Mouse (Mus musculus): ENCODE results near the gene Racgap1. TPM values are rescaled to one million over a fixed set of nuclear protein-coding genes. Genes with fewer than 3 reads are reported as not detected.

Gene Racgap1
- polyA plus RNA-seq (2012; rRNA removed; ENCODE audit: low replicate concordance): 6.3 and 9.2 TPM in 2 replicates

DNA sequence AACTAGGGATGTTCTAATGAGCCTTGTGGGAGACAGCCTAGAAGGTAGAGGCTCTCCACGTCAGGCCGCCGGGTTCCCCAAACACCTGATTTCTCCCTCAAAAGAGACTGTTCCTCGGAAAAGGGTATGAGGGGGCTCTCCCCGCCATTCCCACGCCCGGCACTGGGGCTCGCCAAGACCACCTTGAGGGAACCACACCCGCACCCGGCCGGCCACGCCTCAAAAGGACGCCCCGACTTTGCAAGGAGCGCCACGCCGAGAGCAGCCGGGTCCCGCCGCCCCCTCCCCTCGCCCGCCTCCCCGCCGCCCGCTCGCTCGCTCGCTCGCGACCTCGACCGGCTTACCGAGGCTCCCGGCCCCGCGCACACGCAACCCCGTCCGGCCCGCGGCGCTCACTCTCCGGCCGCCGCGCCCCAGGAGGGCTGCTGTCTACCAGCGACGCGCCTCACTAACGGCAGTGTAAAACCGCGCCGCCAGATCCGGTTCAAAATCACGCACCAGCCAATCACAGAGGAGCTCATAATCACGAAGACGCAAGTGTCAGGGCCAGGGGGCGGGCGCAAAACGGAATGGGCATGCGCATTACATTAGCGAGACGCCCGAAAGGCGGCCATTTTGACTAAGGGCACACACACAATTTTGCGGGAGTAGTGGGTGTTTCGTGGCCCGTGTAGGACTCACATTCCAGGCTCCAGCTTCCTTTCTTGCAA lies at the start of gene Racgap1:
Gene Racgap1 (minus strand): TSS at position 494 of the 710 bp plus-strand sequence.

DNA sequence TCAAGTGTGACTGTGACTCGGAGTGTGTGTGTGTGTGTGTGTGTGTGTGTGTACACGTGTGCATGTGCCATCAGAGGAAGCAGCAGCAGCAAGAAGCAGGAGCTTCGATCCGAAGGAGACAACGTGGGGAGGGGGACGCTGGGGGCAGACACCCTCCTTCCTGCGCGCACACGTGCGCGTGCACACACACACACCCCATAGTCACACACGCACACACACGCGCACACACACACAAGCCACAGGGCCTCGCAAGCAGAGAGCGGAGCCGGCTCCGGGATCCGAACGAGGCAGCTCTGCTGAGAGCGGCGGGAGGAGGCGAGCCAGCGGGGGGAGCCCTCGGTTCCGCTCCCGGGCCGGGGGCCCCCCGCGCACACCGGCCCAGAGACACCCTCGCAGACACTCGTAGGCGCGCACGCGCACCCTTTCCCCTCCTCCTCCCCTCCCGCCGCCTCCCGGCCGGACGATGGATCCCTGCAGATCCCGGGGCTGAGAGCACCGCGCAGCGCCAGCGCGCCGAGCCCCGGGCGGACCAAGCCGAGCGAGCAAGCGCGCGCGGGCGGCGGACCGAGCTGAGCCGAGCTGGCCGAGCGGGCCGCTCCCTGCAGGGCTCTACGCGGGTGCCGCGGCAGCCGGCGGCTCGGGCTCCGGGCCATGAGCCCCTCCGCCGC lies 18.8 kb upstream of the Racgap1 start, which contains the start of gene Asic1:
Gene Asic1 (plus strand): TSS at position 215 of the 668 bp plus-strand sequence.

GRCm38 (mm10) chr15:99600986-99601822 lies 50.3 kb downstream of the Racgap1 start, which contains the start of gene Aqp6:
Gene Aqp6, plus strand, starts transcription at chr15:99601400.

DNA sequence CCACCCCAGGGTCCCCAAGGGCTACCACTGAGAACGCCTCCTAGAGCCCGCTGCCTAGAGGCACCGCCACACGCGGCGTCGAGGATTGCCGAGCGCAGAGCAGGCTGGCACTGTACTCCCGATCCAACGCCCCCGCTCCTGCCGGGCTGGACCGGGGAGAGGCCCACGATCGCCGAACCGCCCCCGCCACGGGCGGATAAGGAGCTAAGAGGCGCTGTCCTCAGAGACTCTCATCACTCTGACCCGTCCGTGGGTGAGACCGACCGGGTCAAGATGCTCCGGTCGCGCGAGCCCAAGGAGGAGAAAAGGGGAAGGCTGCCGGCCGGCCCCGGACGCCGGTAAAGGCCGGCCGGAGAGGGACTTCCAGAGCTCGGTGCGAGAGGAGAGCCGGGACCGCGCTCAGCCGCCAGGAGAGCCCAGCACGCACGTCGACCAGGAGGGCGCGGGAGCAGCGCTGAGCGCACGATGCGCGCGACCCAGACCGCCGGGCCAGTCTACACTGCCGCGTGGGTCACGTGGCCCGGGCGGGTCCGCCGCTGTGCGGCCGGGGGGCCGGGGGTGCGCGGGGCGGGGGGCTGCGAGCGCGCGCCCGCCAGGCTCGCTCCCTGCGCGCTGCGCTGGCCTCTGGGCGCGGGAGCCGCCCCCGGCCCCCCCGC lies 60.9 kb downstream of the Racgap1 start, which contains the start of gene Aqp5:
Gene Aqp5 (plus strand): TSS at position 354 of the 656 bp plus-strand sequence.

DNA sequence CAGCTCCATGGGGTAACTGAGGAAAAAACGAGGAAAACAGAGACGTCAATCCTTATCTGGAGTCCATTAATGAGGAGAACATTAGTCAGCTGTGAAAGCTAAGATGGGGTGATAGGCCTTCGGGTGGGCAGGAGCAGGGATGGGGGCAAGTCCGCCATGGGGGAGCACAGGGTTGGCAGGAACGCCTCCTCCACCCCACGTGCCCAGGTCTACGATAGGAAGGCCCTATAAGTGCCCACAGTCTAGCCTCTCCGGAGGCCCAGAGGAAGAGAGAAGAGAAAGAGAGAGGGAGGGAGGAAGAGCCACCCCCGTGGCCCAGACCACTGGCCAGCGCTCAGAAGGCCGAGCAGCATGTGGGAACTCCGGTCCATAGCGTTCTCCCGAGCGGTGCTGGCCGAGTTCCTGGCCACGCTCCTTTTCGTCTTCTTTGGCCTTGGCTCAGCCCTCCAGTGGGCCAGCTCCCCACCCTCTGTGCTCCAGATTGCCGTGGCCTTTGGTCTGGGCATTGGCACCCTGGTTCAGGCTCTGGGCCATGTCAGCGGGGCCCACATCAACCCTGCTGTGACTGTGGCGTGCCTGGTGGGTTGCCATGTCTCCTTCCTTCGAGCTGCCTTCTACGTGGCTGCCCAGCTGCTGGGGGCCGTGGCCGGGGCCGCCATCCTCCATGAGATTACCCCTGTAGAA lies 72.5 kb downstream of the Racgap1 start, which contains the start of gene Aqp2:
Gene Aqp2 (plus strand): TSS at position 254 of the 684 bp plus-strand sequence.

Other genes starting within 250 kb of the Racgap1 start
- gene Nckap5l, start 193.9 kb downstream of the Racgap1 start, polyA plus RNA-seq (2012; rRNA removed; ENCODE audit: low replicate concordance): 2.8 and 4.9 TPM in 2 replicates
- gene Bcdin3d, start 176.9 kb downstream of the Racgap1 start, polyA plus RNA-seq (2012; rRNA removed; ENCODE audit: low replicate concordance): 3.6 and 6.0 TPM in 2 replicates
- 0.84 and 1.6 TPM in 2 replicates for gene Faim2, start 123.5 kb downstream of the Racgap1 start, polyA plus RNA-seq (2012; rRNA removed; ENCODE audit: low replicate concordance)
- gene Aqp2, start 72.6 kb downstream of the Racgap1 start, polyA plus RNA-seq (2012; rRNA removed; ENCODE audit: low replicate concordance): 0.22 TPM in 1 of 2 replicates, not detected in the other
- gene Aqp5, start 60.9 kb downstream of the Racgap1 start, polyA plus RNA-seq (2012; rRNA removed; ENCODE audit: low replicate concordance): 0.12 and 106 TPM in 2 replicates
- not detected in 2 replicates for gene Aqp6, start 50.3 kb downstream of the Racgap1 start, polyA plus RNA-seq (2012; rRNA removed; ENCODE audit: low replicate concordance)
- gene Asic1, start 18.7 kb upstream of the Racgap1 start, polyA plus RNA-seq (2012; rRNA removed; ENCODE audit: low replicate concordance): 0.64 and 0.94 TPM in 2 replicates
- gene Smarcd1, start 50.5 kb upstream of the Racgap1 start, polyA plus RNA-seq (2012; rRNA removed; ENCODE audit: low replicate concordance): 23.8 and 25.5 TPM in 2 replicates
- 10.4 and 13.9 TPM in 2 replicates for gene Gm17349, start 53.8 kb upstream of the Racgap1 start, polyA plus RNA-seq (2012; rRNA removed; ENCODE audit: low replicate concordance)
- gene Gpd1, start 65.9 kb upstream of the Racgap1 start, polyA plus RNA-seq (2012; rRNA removed; ENCODE audit: low replicate concordance): 405 and 543 TPM in 2 replicates
- 343 and 465 TPM in 2 replicates for gene Cox14, start 74.0 kb upstream of the Racgap1 start, polyA plus RNA-seq (2012; rRNA removed; ENCODE audit: low replicate concordance)
- gene Cers5, start 121.2 kb upstream of the Racgap1 start, polyA plus RNA-seq (2012; rRNA removed; ENCODE audit: low replicate concordance): 4.2 and 4.4 TPM in 2 replicates
- gene Lima1, start 223.8 kb upstream of the Racgap1 start, polyA plus RNA-seq (2012; rRNA removed; ENCODE audit: low replicate concordance): 25.0 and 29.7 TPM in 2 replicates